ENCODE assay signal across 8 mouse cellular contexts in genomic region chr10:96616001-96616708, GRCm38 (mm10). TPM values are rescaled to one million over a fixed set of nuclear protein-coding genes. Genes with fewer than 3 reads are reported as not detected.
A peak's percentile ranks its signal among the peaks of the same experiment; 100 is the strongest.
DNase-seq lines count a peak whose midpoint lies in the region; ATAC-seq and TF ChIP-seq lines count a peak whose summit lies in the region.

No protein-coding gene starts in this region.

- H3K4me2 ChIP-seq in hindbrain, postnatal 0 days (ENCODE audit: low read depth, low read length), result peak overlapping the region; percentile 71
- peak overlapping the region; percentile 95 for H3K4me2 ChIP-seq in myocyte (ENCODE audit: low read depth)

- 3% methylated on average over 24 of the region's 24 CpGs for WGBS in embryonic facial prominence, embryonic 10.5 days
- 1% methylated on average over 20 of the region's 24 CpGs for WGBS in hindbrain, postnatal 0 days

- no peaks in the 10 kb centered on the region for H3K9me3 ChIP-seq in embryonic facial prominence, embryonic 10.5 days
- no peaks in the 10 kb centered on the region for H3K9me3 ChIP-seq in hindbrain, postnatal 0 days (ENCODE audit: low read length)

- no peak for ATAC-seq in hindbrain, postnatal 0 days
- no peak for ATAC-seq in activated CD4-positive, CD25-positive, alpha-beta regulatory T cell, adult 4 months

- H3K4me3 ChIP-seq in layer of hippocampus, adult 2 months, result peak overlapping the region; percentile 90
- H3K4me3 ChIP-seq in embryonic facial prominence, embryonic 10.5 days, result peak overlapping the region; percentile 98
- H3K4me3 ChIP-seq in hindbrain, postnatal 0 days (ENCODE audit: low read length), result peak overlapping the region; percentile 98
- peak overlapping the region; percentile 99 for H3K4me3 ChIP-seq in myocyte

- H3K27me3 ChIP-seq in embryonic facial prominence, embryonic 10.5 days (replicated peaks; ENCODE audit: low read depth, poor library complexity, severe bottlenecking), result no peaks in the 10 kb centered on the region
- no peaks in the 10 kb centered on the region for H3K27me3 ChIP-seq in hindbrain, postnatal 0 days (ENCODE audit: insufficient read depth, low read length)
- no peaks in the 10 kb centered on the region for H3K27me3 ChIP-seq in myocyte (ENCODE audit: control insufficient read depth, insufficient read depth, insufficient read length)

- TF ChIP-seq POLR2A in myocyte (IDR thresholded peaks at IDR 0.05; ENCODE audit: insufficient read length, low read depth), result peak; percentile 74

- peak overlapping the region; percentile 96 for H3K27ac ChIP-seq in layer of hippocampus, adult 2 months
- peak overlapping the region; percentile 98 for H3K27ac ChIP-seq in embryonic facial prominence, embryonic 10.5 days (replicated peaks)
- peak overlapping the region; percentile 80 for H3K27ac ChIP-seq in hindbrain, postnatal 0 days

- peaks cover 41% of the 10 kb centered on the region for H3K79me2 ChIP-seq in myocyte (ENCODE audit: control insufficient read depth, insufficient read depth)

- no peak for TF ChIP-seq CTCF in layer of hippocampus, adult 2 months (conservative IDR thresholded peaks at IDR 0.05)
- TF ChIP-seq CTCF in hindbrain, postnatal 0 days (IDR thresholded peaks at IDR 0.05; ENCODE audit: low read depth), result no peak

- no peak for DNase-seq in layer of hippocampus, adult 2 months (ENCODE audit: low spot score in 2 of 2)
- no peak for DNase-seq in layer of hippocampus, postnatal 25 days (ENCODE audit: extremely low spot score in 1 of 2, low spot score in 1 of 2)
- no peak for DNase-seq in embryonic facial prominence, embryonic 10.5 days (ENCODE audit: low spot score)
- no peak for DNase-seq in hindbrain, postnatal 0 days (ENCODE audit: low spot score)
- DNase-seq in thymus, postnatal 4 days, result no peak
- no peak for DNase-seq in thymus, postnatal 25 days

- peak overlapping the region; percentile 68 for H3K9ac ChIP-seq in hindbrain, postnatal 0 days (replicated peaks; ENCODE audit: low read length)

- peaks cover 16% of the 10 kb centered on the region for H3K36me3 ChIP-seq in embryonic facial prominence, embryonic 10.5 days (replicated peaks)
- H3K36me3 ChIP-seq in hindbrain, postnatal 0 days (ENCODE audit: insufficient read depth, low read length), result no peaks in the 10 kb centered on the region
- H3K36me3 ChIP-seq in myocyte (ENCODE audit: control insufficient read depth, insufficient read depth), result peaks cover 20% of the 10 kb centered on the region

- peak overlapping the region; percentile 74 for H3ac ChIP-seq in myocyte (ENCODE audit: control insufficient read depth, insufficient read length)

- H3K4me1 ChIP-seq in embryonic facial prominence, embryonic 10.5 days, result peaks cover 20% of the 10 kb centered on the region
- no peaks in the 10 kb centered on the region for H3K4me1 ChIP-seq in hindbrain, postnatal 0 days (ENCODE audit: insufficient read depth, low read length)

TF ChIP-seq in myocyte, 11 proteins besides CTCF, POLR2A, EP300 and RAD21:
- TF ChIP-seq POLR2AphosphoS2 (IDR thresholded peaks at IDR 0.05; ENCODE audit: insufficient read length, low read depth) (peak; percentile 84), TCF12 (IDR thresholded peaks at IDR 0.05; ENCODE audit: insufficient read depth, poor library complexity, severe bottlenecking) (no peak), MYOG (IDR thresholded peaks at IDR 0.05; ENCODE audit: control insufficient read depth in 1 of 3, insufficient read depth in 1 of 3, insufficient read length in 2 of 3, low read depth in 2 of 3) (peak in 1 of 3 experiments; percentile 22)

RNA-seq across cellular contexts. Expression of gene Btg1, which starts 0.7 kb away (rescaled TPM):
- total RNA-seq in layer of hippocampus, adult 2 months (2021), result 10 to 100 TPM; 42.6 to 58.0 TPM
- 10 to 100 TPM; 40.7 to 49.1 TPM for total RNA-seq in layer of hippocampus, postnatal 25 days (2021)
- 23.2 and 29.7 TPM in 2 replicates for polyA plus RNA-seq in embryonic facial prominence, embryonic 10.5 days (2016; fragmentation: Nextera tagmentation; extraction: Ambion mirVana)
- 18.7 and 18.9 TPM in 2 replicates for total RNA-seq in hindbrain, postnatal 0 days (2014; rRNA removed)
- 28.6 and 29.7 TPM in 2 replicates for polyA plus RNA-seq in hindbrain, postnatal 0 days (2015; fragmentation: Nextera tagmentation; extraction: Ambion mirVana)
- polyA plus RNA-seq in myocyte (2012; fragmentation: generic; extraction: Trizol), result 49.9 TPM
- 100 to 1,000 TPM; 187 to 198 TPM for polyA plus RNA-seq in activated CD4-positive, CD25-positive, alpha-beta regulatory T cell, adult 4 months (2017; shearing (Covaris generic))
